Mouse (Mus musculus): ENCODE measurements around the gene Arfip1. TPM values are rescaled to one million over a fixed set of nuclear protein-coding genes. Genes with fewer than 3 reads are reported as not detected.

Arfip1 gene
- polyA plus RNA-seq, 1 experiment from 2014 or later, result 49.0 TPM

DNA sequence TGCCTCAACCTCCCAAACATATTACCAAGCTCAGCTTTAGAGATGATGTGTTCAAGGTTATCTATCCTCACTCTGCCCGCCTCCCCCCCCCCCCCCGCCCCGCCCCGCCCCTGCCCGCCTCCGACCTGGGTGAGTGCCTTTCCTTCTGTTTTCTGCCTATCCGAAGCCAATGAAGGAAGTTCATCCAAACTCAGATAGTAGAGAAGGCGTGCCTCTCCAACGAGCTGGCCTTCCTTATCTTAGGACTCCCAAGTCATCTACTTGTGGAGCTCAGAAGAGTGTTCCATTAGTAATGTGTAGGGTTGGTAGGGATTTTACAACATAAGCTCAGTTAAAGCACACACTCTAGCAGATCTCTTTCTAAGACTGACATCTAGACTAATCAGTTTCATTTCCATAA is 20.8 kb upstream of the Arfip1 start:
- H3K27ac ChIP-seq (ENCODE audit: low read length), result no peak overlapping the region

GRCm38 (mm10) chr3:84602759-84603158 is 20.3 kb upstream of the Arfip1 start:
- H3K4me3 ChIP-seq (ENCODE audit: low read length), result no peak overlapping the region
- H3K4me2 ChIP-seq (ENCODE audit: low read depth, low read length), result no peak overlapping the region
- 79% methylated on average over 2 of the region's 2 CpGs for WGBS
- no peak overlapping the region for H3K27ac ChIP-seq (ENCODE audit: low read length)
- H3K9me3 ChIP-seq (ENCODE audit: control insufficient read depth, low read length), result no peaks in the 10 kb centered on the region
- ATAC-seq, result no peak; the same call in 1 of the 2 replicates
- H3K4me1 ChIP-seq (ENCODE audit: control insufficient read depth, insufficient read depth, low read length), result 0 out of 2 replicates have a peak, but pooled peaks cover 3% of the 10 kb centered on the region
- H3K27me3 ChIP-seq (replicated peaks; ENCODE audit: control insufficient read depth, insufficient read depth, low read length), result no peaks in the 10 kb centered on the region
- no peak overlapping the region for H3K9ac ChIP-seq (ENCODE audit: low read depth, low read length)
- H3K36me3 ChIP-seq (ENCODE audit: control insufficient read depth, insufficient read depth, low read length), result no peaks in the 10 kb centered on the region

More for the DNA sequence above, 20.8 kb upstream of the Arfip1 start:
- H3K27me3 ChIP-seq (replicated peaks; ENCODE audit: control insufficient read depth, insufficient read depth, low read length), result no peaks in the 10 kb centered on the region
- no peaks in the 10 kb centered on the region for H3K36me3 ChIP-seq (ENCODE audit: control insufficient read depth, insufficient read depth, low read length)
- H3K9ac ChIP-seq (ENCODE audit: low read depth, low read length), result no peak overlapping the region
- WGBS, result 59% methylated on average over 8 of the region's 9 CpGs
- peak; percentile 52 for ATAC-seq
- H3K4me2 ChIP-seq (ENCODE audit: low read depth, low read length), result no peak overlapping the region
- no peak overlapping the region for H3K4me3 ChIP-seq (ENCODE audit: low read length)
- H3K4me1 ChIP-seq (ENCODE audit: control insufficient read depth, insufficient read depth, low read length), result 0 out of 2 replicates have a peak, but pooled peaks cover 3% of the 10 kb centered on the region
- H3K9me3 ChIP-seq (ENCODE audit: control insufficient read depth, low read length), result no peaks in the 10 kb centered on the region

- Histone ChIP-seq H3K9ac (ENCODE audit: low read depth, low read length) (no peak overlapping the region), H3K4me3 (ENCODE audit: low read length) (no peak overlapping the region), H3K4me2 (ENCODE audit: low read depth, low read length) (no peak overlapping the region), H3K4me1 (ENCODE audit: control insufficient read depth, insufficient read depth, low read length) (0 out of 2 replicates have a peak, but pooled peaks cover 3% of the 10 kb centered on the region), H3K36me3 (ENCODE audit: control insufficient read depth, insufficient read depth, low read length) (no peaks in the 10 kb centered on the region), H3K9me3 (ENCODE audit: control insufficient read depth, low read length) (no peaks in the 10 kb centered on the region), H3K27ac (ENCODE audit: low read length) (no peak overlapping the region), H3K27me3 (replicated peaks; ENCODE audit: control insufficient read depth, insufficient read depth, low read length) (no peaks in the 10 kb centered on the region)
- 78% methylated on average over 9 of the region's 9 CpGs for WGBS
- no peak for ATAC-seq
These were observed 19.6 kb upstream of the Arfip1 start for GRCm38 (mm10) chr3:84601870-84602495.

DNA sequence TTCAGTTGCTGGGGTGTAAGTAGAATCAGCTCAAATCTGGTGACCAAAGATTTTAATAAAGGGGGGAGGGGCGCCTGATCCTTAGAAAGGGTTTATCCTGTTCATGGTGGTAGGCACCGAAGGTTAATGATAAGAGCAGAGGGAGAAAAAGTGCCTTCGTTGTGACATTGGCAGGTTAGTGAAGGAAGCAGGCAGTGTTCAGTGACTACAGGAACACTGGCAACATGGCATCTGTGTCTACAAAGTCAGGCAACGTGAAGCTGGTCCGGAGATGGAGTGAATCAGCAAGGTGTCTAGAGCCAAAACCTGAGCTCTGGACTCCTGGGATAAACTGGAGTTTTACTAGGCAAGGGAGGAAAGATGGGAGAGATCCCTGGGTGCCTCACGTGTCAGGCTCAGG is 16.3 kb upstream of the Arfip1 start:
- no peak for ATAC-seq
- Histone ChIP-seq H3K4me2 (ENCODE audit: low read depth, low read length) (no peak overlapping the region), H3K9me3 (ENCODE audit: control insufficient read depth, low read length) (no peaks in the 10 kb centered on the region), H3K27ac (ENCODE audit: low read length) (no peak overlapping the region), H3K36me3 (ENCODE audit: control insufficient read depth, insufficient read depth, low read length) (no peaks in the 10 kb centered on the region), H3K4me3 (ENCODE audit: low read length) (no peak overlapping the region), H3K9ac (ENCODE audit: low read depth, low read length) (no peak overlapping the region), H3K4me1 (ENCODE audit: control insufficient read depth, insufficient read depth, low read length) (0 out of 2 replicates have a peak, but pooled peaks cover 3% of the 10 kb centered on the region), H3K27me3 (replicated peaks; ENCODE audit: control insufficient read depth, insufficient read depth, low read length) (no peaks in the 10 kb centered on the region; the same call in 1 of the 2 replicates)
- WGBS, result 82% methylated on average over 6 of the region's 6 CpGs

- no peaks in the 10 kb centered on the region for H3K9me3 ChIP-seq (ENCODE audit: control insufficient read depth, low read length)
- H3K27ac ChIP-seq (ENCODE audit: low read length), result no peak overlapping the region
- ATAC-seq, result peak; percentile 62; the same call in 1 of the 2 replicates
- no peaks in the 10 kb centered on the region for H3K36me3 ChIP-seq (ENCODE audit: control insufficient read depth, insufficient read depth, low read length)
- no peaks in the 10 kb centered on the region for H3K4me1 ChIP-seq (ENCODE audit: control insufficient read depth, insufficient read depth, low read length)
- H3K9ac ChIP-seq (ENCODE audit: low read depth, low read length), result no peak overlapping the region
- 79% methylated on average over 6 of the region's 6 CpGs for WGBS
- no peak overlapping the region for H3K4me2 ChIP-seq (ENCODE audit: low read depth, low read length)
- no peak overlapping the region for H3K4me3 ChIP-seq (ENCODE audit: low read length)
- no peaks in the 10 kb centered on the region; the same call in 1 of the 2 replicates for H3K27me3 ChIP-seq (replicated peaks; ENCODE audit: control insufficient read depth, insufficient read depth, low read length)
These were observed 15.7 kb upstream of the Arfip1 start for GRCm38 (mm10) chr3:84597996-84598734.

DNA sequence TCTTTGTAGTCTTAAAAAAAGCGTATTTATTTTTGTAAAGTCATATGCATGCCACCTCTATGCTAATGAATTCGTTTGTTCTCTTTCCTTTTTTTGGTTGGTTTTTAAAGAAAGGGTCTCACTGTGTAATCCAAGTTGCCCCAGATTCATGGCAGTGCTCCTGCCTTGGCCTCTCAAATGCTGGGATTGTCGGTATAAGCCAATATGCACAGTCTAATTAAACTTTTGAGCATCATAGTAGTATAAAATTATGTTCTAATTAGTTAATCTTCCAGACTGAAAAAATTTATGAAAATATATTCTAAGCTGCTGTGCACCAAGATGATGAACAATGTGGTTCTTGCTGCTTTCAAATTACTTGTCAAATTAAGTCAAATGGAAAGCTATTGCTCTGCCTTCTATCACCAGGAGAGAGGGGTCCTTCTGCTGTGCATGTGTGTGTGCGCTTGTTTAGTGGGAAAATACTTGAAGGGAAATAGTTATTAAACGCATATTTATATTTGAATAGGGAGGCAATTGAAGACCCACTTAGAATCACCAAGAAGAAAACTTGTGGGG is 13.3 kb upstream of the Arfip1 start:
- H3K4me1 ChIP-seq (ENCODE audit: control insufficient read depth, insufficient read depth, low read length), result no peaks in the 10 kb centered on the region
- H3K4me2 ChIP-seq (ENCODE audit: low read depth, low read length), result peak overlapping the region; percentile 54; the same call in 1 of the 2 replicates
- H3K9me3 ChIP-seq (ENCODE audit: control insufficient read depth, low read length), result no peaks in the 10 kb centered on the region
- no peak overlapping the region for H3K4me3 ChIP-seq (ENCODE audit: low read length)
- H3K9ac ChIP-seq (ENCODE audit: low read depth, low read length), result no peak overlapping the region
- no peak for ATAC-seq
- no peak overlapping the region for H3K27ac ChIP-seq (ENCODE audit: low read length)
- WGBS, result 38% methylated on average over 5 of the region's 5 CpGs
- H3K27me3 ChIP-seq (replicated peaks; ENCODE audit: control insufficient read depth, insufficient read depth, low read length), result no peaks in the 10 kb centered on the region; the same call in 1 of the 2 replicates
- no peaks in the 10 kb centered on the region for H3K36me3 ChIP-seq (ENCODE audit: control insufficient read depth, insufficient read depth, low read length)

GRCm38 (mm10) chr3:84594894-84595676 is 12.7 kb upstream of the Arfip1 start:
- H3K9me3 ChIP-seq (ENCODE audit: control insufficient read depth, low read length), result no peaks in the 10 kb centered on the region
- H3K36me3 ChIP-seq (ENCODE audit: control insufficient read depth, insufficient read depth, low read length), result no peaks in the 10 kb centered on the region
- peak overlapping the region; percentile 54 for H3K4me2 ChIP-seq (ENCODE audit: low read depth, low read length)
- no peaks in the 10 kb centered on the region; the same call in 1 of the 2 replicates for H3K27me3 ChIP-seq (replicated peaks; ENCODE audit: control insufficient read depth, insufficient read depth, low read length)
- H3K27ac ChIP-seq (ENCODE audit: low read length), result no peak overlapping the region
- H3K9ac ChIP-seq (ENCODE audit: low read depth, low read length), result no peak overlapping the region
- H3K4me3 ChIP-seq (ENCODE audit: low read length), result peak overlapping the region; percentile 39
- 5% methylated on average over 23 of the region's 23 CpGs for WGBS
- no peak for ATAC-seq
- H3K4me1 ChIP-seq (ENCODE audit: control insufficient read depth, insufficient read depth, low read length), result no peaks in the 10 kb centered on the region

DNA sequence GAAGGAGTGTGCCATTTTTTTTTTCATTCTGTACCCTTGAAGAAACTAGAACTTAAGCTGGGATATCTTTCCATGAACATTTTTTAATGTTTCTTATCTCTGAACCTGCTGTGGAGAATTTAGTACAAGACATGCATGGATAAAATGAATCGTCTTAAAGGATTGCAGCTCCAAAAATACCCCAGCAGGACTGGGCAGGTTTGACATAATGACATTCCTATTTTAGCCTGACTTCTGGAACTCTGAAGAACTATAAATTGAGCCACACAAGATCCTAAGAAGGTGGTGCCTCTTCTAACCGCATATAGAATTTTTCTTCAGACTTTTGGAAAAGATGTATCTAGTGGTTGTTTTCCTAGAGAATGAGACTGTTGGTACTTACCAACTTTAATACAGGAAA is 10.8 kb upstream of the Arfip1 start, which contains the start of gene Tigd4:
Gene Tigd4, plus strand, starts transcription at position 301 of the 400 bp plus-strand sequence.
- no peaks in the 10 kb centered on the region; the same call in 1 of the 2 replicates for H3K27me3 ChIP-seq (replicated peaks; ENCODE audit: control insufficient read depth, insufficient read depth, low read length)
- ATAC-seq, result no peak
- H3K4me3 ChIP-seq (ENCODE audit: low read length), result no peak within 1 kb of the TSS
- H3K4me1 ChIP-seq (ENCODE audit: control insufficient read depth, insufficient read depth, low read length), result no peaks in the 10 kb centered on the region
- no peak within 1 kb of the TSS for H3K9ac ChIP-seq (ENCODE audit: low read depth, low read length)
- H3K36me3 ChIP-seq (ENCODE audit: control insufficient read depth, insufficient read depth, low read length), result no peaks in the 10 kb centered on the region
- no peaks in the 10 kb centered on the region for H3K9me3 ChIP-seq (ENCODE audit: control insufficient read depth, low read length)
- 92% methylated on average over 2 of the region's 2 CpGs for WGBS
- no peak within 1 kb of the TSS for H3K4me2 ChIP-seq (ENCODE audit: low read depth, low read length)
- no peak within 1 kb of the TSS for H3K27ac ChIP-seq (ENCODE audit: low read length)

DNA sequence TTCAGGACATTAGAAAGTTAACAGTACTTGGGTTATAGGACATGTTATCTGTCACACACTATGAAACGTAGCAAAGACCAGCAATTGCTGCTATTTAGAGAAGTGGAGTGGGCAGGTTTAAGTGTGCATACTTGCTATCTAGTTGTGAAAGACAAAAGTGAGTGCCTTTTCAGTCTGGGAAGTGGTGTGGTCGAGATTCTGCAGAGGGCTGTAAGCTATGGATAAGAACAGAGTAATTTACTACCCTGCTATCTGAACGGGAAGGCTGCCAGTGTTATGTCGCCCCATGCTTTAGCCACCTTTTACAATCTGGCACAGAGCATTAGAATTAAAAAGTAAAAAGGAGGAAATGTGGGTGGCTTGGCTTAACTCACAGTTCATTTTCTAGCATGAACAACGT is 4.3 kb upstream of the Arfip1 start:
- H3K9ac ChIP-seq (ENCODE audit: low read depth, low read length), result no peak overlapping the region
- no peaks in the 10 kb centered on the region for H3K27me3 ChIP-seq (replicated peaks; ENCODE audit: control insufficient read depth, insufficient read depth, low read length)
- no peak overlapping the region for H3K27ac ChIP-seq (ENCODE audit: low read length)
- H3K4me1 ChIP-seq (ENCODE audit: control insufficient read depth, insufficient read depth, low read length), result 0 out of 2 replicates have a peak, but pooled peaks cover 2% of the 10 kb centered on the region
- H3K36me3 ChIP-seq (ENCODE audit: control insufficient read depth, insufficient read depth, low read length), result no peaks in the 10 kb centered on the region
- WGBS, result 29% methylated on average over 5 of the region's 5 CpGs
- H3K9me3 ChIP-seq (ENCODE audit: control insufficient read depth, low read length), result no peaks in the 10 kb centered on the region
- H3K4me3 ChIP-seq (ENCODE audit: low read length), result no peak overlapping the region
- H3K4me2 ChIP-seq (ENCODE audit: low read depth, low read length), result no peak overlapping the region
- no peak for ATAC-seq

Data from intestine, embryonic 16.5 days (tissue).